Mouse (Mus musculus): ENCODE data around the gene Zc3h10.

DNA sequence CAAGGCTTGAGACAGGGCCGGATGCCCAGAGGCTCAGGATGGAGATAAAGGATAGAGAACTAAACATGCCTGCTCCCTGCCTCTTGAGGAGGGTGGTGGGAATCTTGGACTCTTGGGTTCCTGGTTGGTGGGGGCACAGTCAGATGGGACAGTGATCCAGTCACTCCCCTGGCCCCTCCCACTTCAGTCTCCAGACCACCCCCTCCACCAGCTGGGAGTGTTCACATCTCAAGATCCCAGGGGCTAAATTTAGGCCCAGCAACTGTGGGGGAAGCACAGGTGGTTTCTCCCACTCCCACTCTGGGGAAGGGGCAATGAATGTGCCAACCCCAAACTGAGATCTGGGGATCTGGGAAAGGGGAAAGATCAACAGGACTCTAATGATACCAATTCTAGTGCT, 40.6 kb upstream of the Zc3h10 start:
- no peak for TF ChIP-seq CTCF (IDR thresholded peaks at IDR 0.05; ENCODE audit: low read depth)
- TF ChIP-seq EP300 (IDR thresholded peaks at IDR 0.05; ENCODE audit: low read depth) = no peak
